Mouse (Mus musculus) retina, embryonic 14.5 days (tissue): ENCODE measurements around the gene En1.
A peak's percentile ranks its signal among the peaks of the same experiment; 100 is the strongest.

Experiments
- DNase-seq: peaks from one replicate; pipeline ENCODE4 v3.0.0-alpha.2; 2015; ENCODE audit warnings: low spot score

En1 gene

DNA sequence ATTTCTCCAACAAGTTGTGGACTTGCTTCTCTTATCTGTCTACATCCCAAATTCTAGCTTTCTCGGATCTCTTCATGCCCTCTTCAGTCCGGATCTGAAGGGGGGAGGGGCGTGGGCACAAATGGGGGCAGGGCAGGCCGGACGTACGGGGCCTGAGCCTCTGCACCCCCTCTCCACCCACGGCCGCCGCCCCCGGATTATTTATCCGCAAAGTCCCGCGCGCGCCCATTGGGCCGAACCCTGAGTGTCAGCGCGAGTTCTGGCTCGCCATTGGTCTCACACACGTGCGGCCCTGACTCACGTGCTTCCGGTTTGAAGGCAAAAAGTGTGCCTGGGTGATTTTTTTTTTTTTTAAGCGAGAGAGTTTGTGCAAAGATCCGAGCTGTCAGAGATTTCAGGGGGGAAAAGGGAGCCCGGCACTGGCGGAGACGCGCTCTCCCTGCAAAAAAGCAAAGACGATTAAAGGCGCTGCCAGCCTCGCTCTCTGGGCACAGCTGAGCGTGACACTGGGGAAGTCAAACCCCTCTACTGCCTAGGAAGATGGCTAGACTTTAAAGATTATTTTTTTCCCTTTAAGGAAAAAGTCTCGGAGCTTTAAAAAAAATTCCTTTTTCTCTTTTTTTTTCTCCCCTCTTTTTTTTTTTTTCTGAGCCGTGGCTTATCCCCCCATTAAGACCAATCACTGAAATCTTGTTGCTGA, at the start of gene En1:
Gene En1, plus strand, starts transcription at position 388 of the 700 bp plus-strand sequence.
- DNase-seq: peak; percentile 56

- no peak for DNase-seq
Observed at GRCm38 (mm10) chr1:120556926-120557846, 45.0 kb upstream of the En1 start.

DNA sequence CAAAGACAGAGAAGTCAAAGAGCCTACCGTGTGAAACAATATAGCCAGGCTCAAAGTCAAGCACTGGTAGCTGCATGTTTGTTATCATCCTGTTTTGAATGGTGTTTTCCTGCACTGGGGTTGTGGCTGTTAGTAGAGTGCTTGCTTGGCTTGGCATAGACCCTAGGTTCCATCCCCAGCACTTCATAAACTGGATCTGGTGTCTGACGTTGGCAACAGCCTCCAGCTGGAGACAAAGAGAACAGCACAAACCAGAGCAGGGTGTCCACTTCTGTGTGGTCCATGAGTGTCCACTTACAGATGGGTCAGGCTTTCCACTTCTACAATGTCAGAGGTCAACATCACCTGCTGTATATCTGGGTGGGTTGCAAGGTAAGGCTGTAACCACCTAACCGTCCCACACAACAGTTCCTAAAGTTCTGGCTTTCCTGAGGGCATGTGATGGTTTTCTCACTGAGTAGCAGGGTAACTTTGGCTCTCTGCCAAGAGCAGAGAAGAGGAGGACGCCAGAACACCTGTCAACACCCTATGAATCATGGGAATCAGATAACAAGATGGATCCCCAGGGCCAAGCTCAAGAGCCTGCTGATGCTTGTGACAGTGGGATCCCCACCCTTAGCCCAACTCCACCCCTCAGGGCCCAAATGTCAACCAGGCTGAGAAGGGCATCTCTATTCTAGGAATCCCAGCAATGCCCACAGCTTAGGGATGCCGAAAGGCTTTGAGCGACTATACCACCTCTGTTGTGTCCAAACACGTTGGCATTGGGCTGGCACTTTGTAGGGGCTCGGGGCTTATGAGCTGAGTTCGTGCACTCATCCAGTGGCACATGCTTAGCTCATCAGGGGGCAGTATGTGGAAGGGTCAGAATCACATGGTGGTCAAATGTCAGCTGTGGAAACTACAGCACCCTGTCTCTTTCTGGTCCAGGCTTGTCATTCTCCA, 43.6 kb upstream of the En1 start:
- no peak for DNase-seq

GRCm38 (mm10) chr1:120559911-120560310, 42.3 kb upstream of the En1 start:
- no peak for DNase-seq

DNA sequence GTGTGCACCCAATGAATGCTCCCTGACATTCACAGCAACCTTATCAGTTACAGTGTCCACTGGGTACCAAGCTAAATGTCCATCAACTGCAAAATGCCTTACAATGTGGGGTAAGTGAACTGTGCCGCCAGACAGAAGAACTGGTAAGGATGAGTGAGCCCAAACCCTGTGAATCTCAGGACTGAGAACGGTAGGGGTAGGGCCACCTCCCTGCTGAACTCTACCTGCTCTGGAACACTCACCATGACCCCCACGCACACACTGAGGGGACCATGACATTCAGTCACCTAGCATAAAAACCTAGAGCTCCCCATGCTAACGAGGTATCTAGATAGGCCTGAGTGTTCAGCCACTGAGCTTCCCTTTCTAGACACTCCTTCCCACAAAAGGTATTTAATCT, 20.9 kb upstream of the En1 start:
- DNase-seq: no peak

GRCm38 (mm10) chr1:120585481-120585880, 16.7 kb upstream of the En1 start:
- no peak for DNase-seq

- peak; percentile 91 for DNase-seq
Observed at GRCm38 (mm10) chr1:120586500-120587110, 15.6 kb upstream of the En1 start.

GRCm38 (mm10) chr1:120587431-120587830, 14.8 kb upstream of the En1 start:
- DNase-seq: no peak

- no peak for DNase-seq
Observed at GRCm38 (mm10) chr1:120587960-120588359, 14.3 kb upstream of the En1 start.

DNA sequence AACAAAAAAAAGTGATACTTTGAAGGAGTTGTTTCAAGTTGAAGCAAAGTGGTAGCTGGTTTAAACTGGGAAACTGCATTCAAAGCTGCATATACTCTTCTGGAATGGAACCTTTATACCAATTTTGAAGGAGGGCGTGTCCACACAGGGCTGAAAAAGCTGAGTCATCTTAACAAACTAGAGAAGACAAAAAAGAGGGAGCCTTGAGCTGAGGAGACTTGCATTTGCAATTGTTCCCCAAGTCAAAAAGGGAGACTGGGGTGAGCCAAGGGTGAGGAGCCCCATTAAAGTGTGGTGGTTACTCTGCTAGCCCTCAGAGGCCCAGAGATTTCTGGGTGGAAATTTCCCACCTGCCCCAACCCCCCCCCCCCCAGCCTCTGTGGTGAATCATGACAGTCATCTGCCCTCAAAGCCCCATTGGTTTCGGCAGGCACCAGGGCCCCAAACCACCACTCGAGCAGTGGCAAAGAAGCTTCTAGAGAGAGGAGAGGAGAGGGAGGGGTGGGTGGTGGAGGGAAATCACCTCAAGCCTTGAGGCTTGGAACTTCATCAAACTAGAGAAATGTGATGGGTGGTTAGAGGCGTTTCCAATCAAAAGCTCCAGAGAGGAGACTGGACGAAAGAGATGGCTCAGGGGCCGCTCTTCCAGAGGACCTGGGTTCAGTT, 13.7 kb upstream of the En1 start:
- DNase-seq: no peak

GRCm38 (mm10) chr1:120593236-120593919, 8.8 kb upstream of the En1 start:
- no peak for DNase-seq

DNA sequence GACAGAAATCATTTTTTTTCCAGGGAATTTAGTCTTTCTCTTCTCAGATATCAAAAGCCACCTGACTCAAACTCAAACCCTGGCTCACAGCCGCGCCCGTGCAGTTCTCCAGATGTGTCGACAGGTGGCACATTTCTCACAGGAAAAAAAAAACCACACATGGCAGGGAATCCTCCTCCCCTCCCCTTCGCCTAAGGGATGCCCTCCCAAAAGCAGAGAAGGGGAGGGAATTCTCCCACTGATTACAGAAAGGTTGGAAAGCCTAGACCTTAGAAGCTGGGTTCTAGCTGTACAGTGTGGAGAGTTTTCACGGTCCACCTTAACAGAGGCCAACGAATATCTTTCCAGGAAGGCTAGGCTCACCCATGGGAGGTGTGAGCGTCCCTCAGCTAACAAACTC, 7.6 kb upstream of the En1 start:
- DNase-seq: peak; percentile 66

- DNase-seq: no peak
Observed at GRCm38 (mm10) chr1:120595471-120596240, 6.6 kb upstream of the En1 start.

DNA sequence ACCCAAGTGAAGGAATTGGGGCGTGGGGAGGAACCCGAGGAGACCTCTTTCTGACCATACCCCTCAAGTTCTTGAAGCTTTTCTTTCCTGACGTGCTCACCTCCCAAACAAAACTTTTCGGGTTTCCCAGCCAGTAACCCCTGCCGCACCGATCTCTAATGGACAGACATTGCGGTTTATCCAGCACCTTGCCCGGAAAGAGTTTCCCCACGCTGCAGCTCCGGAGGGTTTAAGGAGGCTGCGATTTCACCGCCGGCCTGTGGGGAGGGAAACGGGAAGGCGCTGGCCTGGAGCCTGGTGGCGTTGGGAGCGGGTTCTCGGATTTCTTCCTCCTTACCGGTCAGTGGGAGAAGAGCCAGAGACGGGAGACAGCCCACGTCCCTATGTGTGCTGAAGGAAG, 5.9 kb upstream of the En1 start:
- peak; percentile 47 for DNase-seq

GRCm38 (mm10) chr1:120596784-120597183, 5.4 kb upstream of the En1 start:
- no peak for DNase-seq

GRCm38 (mm10) chr1:120597271-120597670, 4.9 kb upstream of the En1 start:
- DNase-seq: no peak

DNA sequence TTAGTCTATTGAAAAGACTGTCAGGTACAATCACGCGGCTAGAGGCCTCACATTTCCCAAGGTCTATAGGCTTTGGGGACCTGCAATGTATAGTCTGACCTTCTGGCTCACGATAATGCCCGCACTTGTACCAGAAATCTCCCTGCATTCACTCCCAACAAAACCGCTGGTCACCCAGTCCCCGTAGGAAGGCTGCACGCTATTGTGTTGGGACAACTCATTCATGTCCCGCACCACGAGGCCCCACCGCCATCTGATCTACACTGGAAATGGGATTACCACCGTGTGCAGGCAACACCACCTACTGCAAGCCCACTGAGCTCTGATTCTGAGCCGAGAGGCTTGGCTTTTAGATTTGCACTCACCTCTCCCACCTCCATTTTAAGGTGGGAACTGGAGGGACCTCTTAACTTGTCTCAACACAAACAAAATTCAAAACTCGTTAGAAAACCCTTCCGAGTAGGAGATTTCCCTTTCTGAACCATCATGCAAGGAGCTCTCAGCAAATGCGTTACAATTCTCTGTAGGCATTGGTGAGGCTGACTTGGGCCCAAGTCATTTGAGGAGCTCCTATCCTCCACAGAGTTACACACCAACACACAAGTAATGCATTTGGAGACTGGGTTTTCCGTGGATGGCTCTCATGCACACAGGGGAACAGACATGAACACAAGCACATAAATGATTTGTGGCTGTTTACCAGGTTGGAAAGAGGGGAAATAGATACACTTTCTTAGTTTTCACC, 3.9 kb upstream of the En1 start:
- no peak for DNase-seq

DNA sequence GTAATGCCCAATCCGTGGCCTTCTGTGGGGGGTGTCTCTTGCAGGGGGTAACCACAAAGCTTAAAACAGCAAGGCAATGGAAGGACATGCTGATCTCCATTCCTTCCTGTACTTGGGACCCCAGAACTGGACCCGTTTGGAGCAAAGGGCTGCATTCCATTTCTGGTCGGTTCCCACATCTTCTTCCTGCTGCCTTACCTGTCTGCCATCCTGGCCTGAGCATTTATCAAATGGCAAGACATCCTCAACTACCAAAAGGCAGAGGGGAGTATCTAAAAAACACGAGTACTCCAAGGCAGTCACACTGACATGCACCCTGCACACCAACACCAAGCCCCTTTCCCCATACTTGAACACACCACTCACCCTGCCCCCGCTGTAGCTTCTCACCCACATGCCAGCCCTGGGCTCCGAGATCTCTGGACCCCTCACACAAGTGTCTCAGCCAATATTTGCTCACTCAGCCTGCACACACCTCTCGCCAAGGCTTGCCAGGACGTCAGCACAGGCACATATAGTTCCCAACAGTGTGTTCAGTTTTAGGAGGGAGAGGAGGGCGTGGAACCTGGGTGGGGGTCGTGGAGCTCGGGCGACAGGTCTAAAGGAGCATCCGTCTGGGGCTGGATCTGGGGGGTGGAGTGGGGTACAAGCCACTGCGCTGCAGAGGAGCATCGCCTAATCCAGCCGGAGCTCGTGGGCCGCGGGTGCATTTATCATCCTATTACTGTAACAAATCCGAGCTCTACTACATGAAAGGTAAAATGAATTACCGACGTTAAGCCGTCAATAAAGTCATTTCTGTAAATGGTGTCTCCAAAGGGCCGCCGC, 2.7 kb upstream of the En1 start:
- no peak for DNase-seq
